Mouse (Mus musculus): ENCODE data around the gene Cpz. TPM values are rescaled to one million over a fixed set of nuclear protein-coding genes. Genes with fewer than 3 reads are reported as not detected.

Gene Cpz
- polyA plus RNA-seq, 1 experiment from 2014 or later: 10.5 TPM

- Histone ChIP-seq H3K4me1 (replicated peaks; ENCODE audit: control insufficient read depth, insufficient read depth) (0 out of 2 replicates have a peak, but pooled peaks cover 5% of the 10 kb centered on the region), H3K4me3 (ENCODE audit: low read depth, low read length) (no peak overlapping the region), H3K9me3 (ENCODE audit: control insufficient read depth, low read length) (no peaks in the 10 kb centered on the region), H3K27ac (replicated peaks) (peak overlapping the region; percentile 76), H3K36me3 (ENCODE audit: control insufficient read depth, insufficient read depth, low read length) (no peaks in the 10 kb centered on the region), H3K9ac (ENCODE audit: low read length) (no peak overlapping the region), H3K4me2 (replicated peaks; ENCODE audit: low read depth) (no peak overlapping the region), H3K27me3 (ENCODE audit: control insufficient read depth, insufficient read depth, low read length) (no peaks in the 10 kb centered on the region)
- DNase-seq (ENCODE audit: low spot score): peak; percentile 63
- TF ChIP-seq EP300 (optimal IDR thresholded peaks at IDR 0.05) (no peak), CTCF (IDR thresholded peaks at IDR 0.05; ENCODE audit: low read depth) (no peak)
- 30% methylated on average over 7 of the region's 7 CpGs for WGBS
- peak; percentile 95 for ATAC-seq (ENCODE audit: low FRiP score, low TSS enrichment)
These were observed 26.6 kb upstream of the Cpz start for GRCm38 (mm10) chr5:35551855-35552837.

- H3K9ac ChIP-seq (ENCODE audit: low read length): no peak overlapping the region
- ATAC-seq (ENCODE audit: low FRiP score, low TSS enrichment): no peak
These were observed 20.6 kb upstream of the Cpz start for GRCm38 (mm10) chr5:35546127-35546526.

DNA sequence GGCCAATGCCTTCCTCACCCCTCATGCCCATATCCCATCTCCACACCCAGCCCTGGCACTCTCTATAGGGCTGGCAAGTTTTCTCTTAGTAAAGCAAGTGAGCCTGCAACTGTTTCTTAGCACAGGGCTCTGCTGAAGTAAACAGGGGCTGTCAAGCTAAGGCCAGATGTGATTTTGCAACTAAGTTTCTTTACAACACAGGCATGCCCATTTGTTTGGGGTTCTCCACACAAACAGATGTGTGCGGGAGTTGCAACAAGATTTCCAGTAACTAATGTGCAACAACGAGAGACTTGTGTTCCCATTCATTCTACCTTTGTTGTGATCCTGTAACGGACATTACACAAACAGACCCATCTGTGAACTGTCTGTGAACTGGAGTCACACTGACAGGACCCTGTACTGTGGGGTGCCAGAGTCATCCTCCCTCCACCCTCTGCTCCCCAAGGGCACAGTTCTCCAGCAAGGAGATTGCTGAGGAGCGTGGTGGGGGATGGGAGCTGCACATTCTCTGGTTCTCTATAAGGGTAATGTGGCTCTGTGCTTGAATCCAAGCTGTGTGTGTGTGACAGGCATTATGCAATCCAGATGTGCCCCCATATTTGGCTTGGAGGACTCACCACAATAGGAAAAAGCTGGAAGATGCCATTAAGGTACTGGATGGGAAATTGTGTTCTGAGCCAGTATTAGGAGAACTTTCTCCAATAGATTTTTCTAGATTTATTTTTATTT lies 15.7 kb upstream of the Cpz start:
- H3K4me1 ChIP-seq (replicated peaks; ENCODE audit: control insufficient read depth, insufficient read depth): peaks cover 4% of the 10 kb centered on the region; the same call in 1 of the 2 replicates
- no peaks in the 10 kb centered on the region for H3K36me3 ChIP-seq (ENCODE audit: control insufficient read depth, insufficient read depth, low read length)
- H3K4me3 ChIP-seq (ENCODE audit: low read depth, low read length): no peak overlapping the region
- H3K27ac ChIP-seq (replicated peaks): peak overlapping the region; percentile 63; the same call in 1 of the 2 replicates
- TF ChIP-seq EP300 (optimal IDR thresholded peaks at IDR 0.05) (no peak), CTCF (IDR thresholded peaks at IDR 0.05; ENCODE audit: low read depth) (no peak)
- H3K27me3 ChIP-seq (ENCODE audit: control insufficient read depth, insufficient read depth, low read length): no peaks in the 10 kb centered on the region
- H3K9ac ChIP-seq (ENCODE audit: low read length): no peak overlapping the region
- H3K4me2 ChIP-seq (replicated peaks; ENCODE audit: low read depth): no peak overlapping the region
- ATAC-seq (ENCODE audit: low FRiP score, low TSS enrichment): no peak
- 54% methylated on average over 4 of the region's 4 CpGs for WGBS
- H3K9me3 ChIP-seq (ENCODE audit: control insufficient read depth, low read length): no peaks in the 10 kb centered on the region
- DNase-seq (ENCODE audit: low spot score): no peak

More at GRCm38 (mm10) chr5:35546127-35546526, 20.6 kb upstream of the Cpz start:
- Histone ChIP-seq H3K4me1 (replicated peaks; ENCODE audit: control insufficient read depth, insufficient read depth) (no peaks in the 10 kb centered on the region), H3K27me3 (ENCODE audit: control insufficient read depth, insufficient read depth, low read length) (no peaks in the 10 kb centered on the region), H3K9me3 (ENCODE audit: control insufficient read depth, low read length) (no peaks in the 10 kb centered on the region), H3K4me3 (ENCODE audit: low read depth, low read length) (no peak overlapping the region), H3K4me2 (replicated peaks; ENCODE audit: low read depth) (no peak overlapping the region), H3K36me3 (ENCODE audit: control insufficient read depth, insufficient read depth, low read length) (no peaks in the 10 kb centered on the region), H3K27ac (replicated peaks) (no peak overlapping the region)
- TF ChIP-seq CTCF (IDR thresholded peaks at IDR 0.05; ENCODE audit: low read depth) (no peak), EP300 (optimal IDR thresholded peaks at IDR 0.05) (no peak)
- no peak for DNase-seq (ENCODE audit: low spot score)

DNA sequence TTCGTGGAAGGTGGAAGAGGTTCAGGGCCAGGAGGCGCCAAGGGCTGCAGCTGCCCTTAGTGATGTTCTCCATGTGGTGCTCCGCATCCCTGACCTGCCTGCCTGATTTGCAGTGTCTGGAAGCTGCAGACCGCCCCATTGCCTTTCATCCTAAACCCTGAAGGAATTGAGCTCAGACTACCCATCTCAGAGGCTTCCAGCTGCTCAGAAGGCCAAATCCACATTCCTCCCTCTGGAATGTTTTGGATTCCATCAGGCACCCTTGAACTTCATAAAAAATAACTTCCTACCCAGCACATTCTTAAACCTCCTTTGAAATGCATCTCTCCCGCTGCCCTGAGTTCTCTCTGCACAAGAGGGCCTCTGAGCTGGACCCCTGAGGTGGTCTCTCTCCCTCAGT lies 15.1 kb upstream of the Cpz start:
- H3K4me1 ChIP-seq (replicated peaks; ENCODE audit: control insufficient read depth, insufficient read depth): peaks cover 4% of the 10 kb centered on the region; the same call in 1 of the 2 replicates
- peak overlapping the region; percentile 63; the same call in 1 of the 2 replicates for H3K27ac ChIP-seq (replicated peaks)
- no peak overlapping the region for H3K4me2 ChIP-seq (replicated peaks; ENCODE audit: low read depth)
- 41% methylated on average over 5 of the region's 5 CpGs for WGBS
- no peak for ATAC-seq (ENCODE audit: low FRiP score, low TSS enrichment)
- no peak for TF ChIP-seq EP300 (optimal IDR thresholded peaks at IDR 0.05)
- TF ChIP-seq CTCF (IDR thresholded peaks at IDR 0.05; ENCODE audit: low read depth): no peak
- DNase-seq (ENCODE audit: low spot score): no peak
- no peaks in the 10 kb centered on the region for H3K36me3 ChIP-seq (ENCODE audit: control insufficient read depth, insufficient read depth, low read length)
- no peaks in the 10 kb centered on the region for H3K27me3 ChIP-seq (ENCODE audit: control insufficient read depth, insufficient read depth, low read length)
- H3K4me3 ChIP-seq (ENCODE audit: low read depth, low read length): no peak overlapping the region
- no peak overlapping the region for H3K9ac ChIP-seq (ENCODE audit: low read length)
- H3K9me3 ChIP-seq (ENCODE audit: control insufficient read depth, low read length): no peaks in the 10 kb centered on the region

GRCm38 (mm10) chr5:35539576-35539975 lies 14.1 kb upstream of the Cpz start:
- WGBS: 40% methylated on average over 4 of the region's 4 CpGs
- H3K27ac ChIP-seq (replicated peaks): no peak overlapping the region
- no peak for ATAC-seq (ENCODE audit: low FRiP score, low TSS enrichment)

More at GRCm38 (mm10) chr5:35539576-35539975, 14.1 kb upstream of the Cpz start:
- H3K9ac ChIP-seq (ENCODE audit: low read length): no peak overlapping the region
- TF ChIP-seq EP300 (optimal IDR thresholded peaks at IDR 0.05) (no peak), CTCF (IDR thresholded peaks at IDR 0.05; ENCODE audit: low read depth) (no peak)
- H3K4me3 ChIP-seq (ENCODE audit: low read depth, low read length): no peak overlapping the region
- H3K4me1 ChIP-seq (replicated peaks; ENCODE audit: control insufficient read depth, insufficient read depth): peaks cover 4% of the 10 kb centered on the region; the same call in 1 of the 2 replicates
- H3K36me3 ChIP-seq (ENCODE audit: control insufficient read depth, insufficient read depth, low read length): no peaks in the 10 kb centered on the region
- no peaks in the 10 kb centered on the region for H3K27me3 ChIP-seq (ENCODE audit: control insufficient read depth, insufficient read depth, low read length)
- H3K9me3 ChIP-seq (ENCODE audit: control insufficient read depth, low read length): no peaks in the 10 kb centered on the region
- no peak overlapping the region for H3K4me2 ChIP-seq (replicated peaks; ENCODE audit: low read depth)
- no peak for DNase-seq (ENCODE audit: low spot score)
